Mouse (Mus musculus): ENCODE results near the gene Hk2. TPM values are rescaled to one million over a fixed set of nuclear protein-coding genes. Genes with fewer than 3 reads are reported as not detected.
"Not testable (repeated sequence)": the region's sequence is repeated elsewhere in the genome, so short reads cannot be mapped to it uniquely, and the experiment has no call there.

Hk2 gene
- polyA plus RNA-seq, 1 experiment from 2014 or later, result 16.7 TPM

GRCm38 (mm10) chr6:82677629-82678028, 96.6 kb downstream of the Hk2 start:
- H3K9ac ChIP-seq (ENCODE audit: low read depth, low read length); DNase-seq (ENCODE audit: low spot score); H3K36me3 ChIP-seq (ENCODE audit: control insufficient read depth, insufficient read depth, low read length); H3K4me1 ChIP-seq (ENCODE audit: control insufficient read depth, insufficient read depth, low read length); H3K4me2 ChIP-seq (ENCODE audit: low read depth, low read length); ATAC-seq (ENCODE audit: low read depth); H3K9me3 ChIP-seq (ENCODE audit: control insufficient read depth, low read length); H3K27me3 ChIP-seq (replicated peaks; ENCODE audit: control insufficient read depth, insufficient read depth, low read length); H3K27ac ChIP-seq (replicated peaks; ENCODE audit: low read depth, low read length); H3K4me3 ChIP-seq (ENCODE audit: low read depth, low read length): not testable (repeated sequence)
- 74% methylated on average over 3 of the region's 3 CpGs for WGBS

Other genes starting within 250 kb of the Hk2 start
- gene Pole4, start 69.1 kb downstream of the Hk2 start, polyA plus RNA-seq (2014; fragmentation: Nextera tagmentation; extraction: Ambion mirVana), result 94.7 and 96.9 TPM in 2 replicates
- 2.1 and 3.5 TPM in 2 replicates for gene Sema4f, start 165.3 kb upstream of the Hk2 start, polyA plus RNA-seq (2014; fragmentation: Nextera tagmentation; extraction: Ambion mirVana)
- gene M1ap, start 172.4 kb upstream of the Hk2 start, polyA plus RNA-seq (2014; fragmentation: Nextera tagmentation; extraction: Ambion mirVana), result 0.28 and 0.65 TPM in 2 replicates